Mouse (Mus musculus) left cerebral cortex, adult 9 months (tissue): Measurements from ENCODE around the gene Csnk2a2.

ENCODE experiments used
- DNase-seq, 2 experiments: peaks; one replicate each; pipeline ENCODE4 v3.0.0; 2022; ENCODE audit warnings: low spot score in 2 of 2

The Csnk2a2 gene

DNA sequence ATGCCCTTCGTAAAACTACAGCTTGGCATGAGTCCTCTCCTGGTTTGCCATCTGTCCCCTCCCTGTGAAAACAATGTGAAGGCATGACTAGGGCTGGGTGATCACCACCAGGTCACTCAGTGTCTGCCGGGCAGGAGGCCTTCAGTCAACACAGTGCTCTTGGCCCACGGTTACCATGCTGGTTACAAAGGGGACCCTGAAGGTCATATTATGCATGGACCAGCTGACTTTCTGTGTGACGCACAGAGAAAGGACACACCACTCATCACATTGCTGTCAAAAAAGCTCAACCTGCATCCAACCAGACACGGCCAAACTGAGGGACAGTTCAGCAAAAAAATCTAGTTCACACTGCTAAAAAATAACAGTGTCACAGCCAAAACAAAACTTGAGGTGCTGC, at the start of gene Csnk2a2:
TSS of gene Csnk2a2 (minus strand) at position 34 of the 400 bp plus-strand sequence.
- DNase-seq = no peak

DNA sequence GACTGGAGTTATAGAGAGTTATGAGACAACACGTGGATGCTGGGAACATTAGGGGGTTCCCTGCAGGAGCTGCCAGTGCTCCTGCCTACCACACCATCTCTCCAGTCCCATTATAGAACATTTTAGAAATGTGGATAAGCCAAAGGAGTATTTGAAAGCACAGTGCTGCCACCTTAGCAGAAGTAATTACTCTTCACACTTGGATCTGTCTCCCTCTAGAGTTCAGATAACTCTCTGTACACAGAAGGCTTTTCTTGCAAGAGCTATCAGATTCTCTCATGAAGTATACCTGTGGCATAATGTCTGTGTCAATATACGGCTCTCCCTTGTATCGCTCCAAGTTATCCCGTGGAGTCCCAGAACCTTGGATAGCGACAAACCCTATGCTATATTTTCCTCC, 49.6 kb upstream of the Csnk2a2 start:
- peak in 1 of 2 experiments; percentile 24 for DNase-seq

DNA sequence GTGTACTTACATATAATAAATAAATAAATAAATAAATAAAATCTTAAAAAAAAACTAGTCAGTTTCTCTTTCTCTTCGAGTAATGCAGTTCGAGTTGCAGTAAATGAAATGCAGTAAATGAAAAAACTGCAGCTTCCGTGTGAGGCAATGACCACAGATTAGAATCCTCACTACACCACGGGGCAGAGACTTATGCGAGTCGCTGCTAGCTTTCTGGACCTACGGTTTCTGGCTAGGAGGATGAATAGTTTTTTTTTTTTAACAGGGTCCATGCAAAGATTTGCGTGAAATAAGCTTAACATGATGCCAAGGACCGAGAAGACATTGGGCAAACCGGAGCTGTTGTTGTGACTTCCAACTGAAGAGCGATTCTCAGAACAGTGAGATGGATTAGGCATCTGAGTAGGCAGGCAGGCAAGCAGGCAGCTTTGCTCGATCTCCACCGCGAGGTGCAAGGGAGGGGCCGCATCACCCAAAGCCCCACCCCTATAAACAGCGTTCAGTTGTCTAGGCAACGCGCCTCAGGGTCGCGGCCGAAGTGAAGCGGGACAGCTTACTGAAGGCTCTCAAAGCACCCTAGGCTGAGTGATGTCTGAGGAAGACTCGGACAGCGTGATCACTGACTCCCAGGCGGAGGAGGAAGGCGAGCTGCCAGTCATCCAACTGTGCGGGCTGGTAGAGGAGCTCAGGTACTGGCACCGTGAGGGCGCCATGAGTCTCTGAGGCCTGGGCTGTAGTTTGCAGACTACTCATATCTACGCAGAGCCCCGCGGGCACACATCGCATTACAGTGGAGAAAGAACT, 43.9 kb upstream of the Csnk2a2 start, which contains the start of gene Ccdc113:
TSS of gene Ccdc113 (plus strand) at position 502 of the 804 bp plus-strand sequence.
- peak in 1 of 2 experiments; percentile 67 for DNase-seq

DNA sequence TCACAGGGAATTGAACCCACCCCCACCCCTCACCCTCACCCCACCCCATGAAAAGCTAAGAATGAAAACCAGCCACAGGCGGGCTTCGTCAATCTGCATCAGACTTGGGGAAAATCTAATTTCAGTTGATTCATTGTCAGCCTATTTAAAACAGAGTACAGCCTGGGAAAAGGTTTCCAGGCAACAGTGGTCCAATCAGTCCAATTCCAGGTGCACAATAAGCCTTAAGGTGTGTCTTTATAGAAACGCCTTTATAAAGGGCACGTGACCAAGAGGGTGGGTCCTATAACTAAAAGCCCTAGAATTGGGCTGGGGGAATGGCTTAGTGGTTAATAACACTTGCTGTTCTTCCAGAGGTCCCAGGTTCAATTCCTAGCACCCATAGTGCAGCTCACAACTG, 42.4 kb upstream of the Csnk2a2 start:
- DNase-seq = no peak

DNA sequence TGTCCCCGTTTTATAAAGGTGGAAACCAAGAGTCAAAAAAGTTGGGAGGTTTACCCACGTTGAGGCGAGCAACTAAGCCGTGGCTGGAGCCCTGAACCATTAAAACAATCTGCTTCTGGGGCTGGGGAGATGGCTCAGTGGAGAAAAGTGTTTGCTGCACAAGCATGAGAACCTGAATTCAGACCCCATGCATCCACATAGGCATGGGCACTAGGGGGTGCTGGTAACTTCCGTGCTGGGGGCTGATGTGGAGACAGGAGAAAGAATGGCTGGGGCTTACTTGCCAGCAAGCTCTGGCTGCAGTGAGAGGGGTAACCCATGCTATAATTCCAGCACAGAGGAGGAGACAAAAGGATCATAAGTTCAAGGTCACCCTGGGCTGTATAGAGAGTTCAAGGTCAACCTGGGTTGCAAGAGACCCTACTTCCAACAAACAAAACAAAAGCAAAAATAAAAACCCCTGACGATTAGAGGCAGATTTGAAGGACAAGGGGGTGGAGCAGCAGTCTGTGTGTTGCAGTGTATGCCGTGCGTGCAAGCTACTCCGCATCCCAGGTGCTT, 39.0 kb upstream of the Csnk2a2 start:
- DNase-seq = no peak

DNA sequence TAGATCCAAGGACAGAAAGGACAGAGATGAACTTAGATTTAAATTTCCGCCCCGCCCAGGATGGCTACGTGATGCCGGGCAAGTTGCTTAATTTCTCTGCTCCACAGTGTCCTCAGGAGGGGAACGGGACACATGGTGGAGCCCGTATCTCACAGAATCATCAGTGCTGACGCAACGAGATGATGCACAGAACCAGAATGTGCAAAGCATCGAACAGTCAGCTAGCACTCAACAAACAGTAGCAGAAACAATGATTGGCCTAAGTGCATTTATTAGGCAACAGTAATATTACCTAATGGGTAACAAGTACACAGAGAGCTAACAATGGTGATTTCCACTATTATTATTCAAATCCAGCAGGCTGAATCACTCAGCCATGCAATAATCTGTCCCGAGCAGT, 38.4 kb upstream of the Csnk2a2 start:
- DNase-seq = no peak

DNA sequence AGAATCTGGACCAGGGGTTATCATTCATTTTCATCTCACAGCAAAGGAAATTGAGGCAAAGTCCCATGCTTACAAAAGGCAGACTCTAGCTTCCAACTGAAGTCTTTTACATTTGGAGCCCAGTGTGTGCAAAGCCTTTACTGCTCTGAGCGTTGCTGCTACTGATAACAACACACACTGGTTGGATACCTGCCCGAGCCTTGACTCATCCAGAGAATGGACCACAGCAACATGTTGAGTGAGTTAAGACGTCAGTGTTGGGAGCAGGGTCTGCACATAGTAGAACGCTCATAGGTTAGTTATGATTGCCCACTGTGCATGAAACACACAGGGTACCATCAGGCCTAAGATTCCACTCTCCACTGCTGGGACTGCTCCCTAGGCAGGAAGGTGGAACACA, 34.2 kb upstream of the Csnk2a2 start:
- no peak for DNase-seq

DNA sequence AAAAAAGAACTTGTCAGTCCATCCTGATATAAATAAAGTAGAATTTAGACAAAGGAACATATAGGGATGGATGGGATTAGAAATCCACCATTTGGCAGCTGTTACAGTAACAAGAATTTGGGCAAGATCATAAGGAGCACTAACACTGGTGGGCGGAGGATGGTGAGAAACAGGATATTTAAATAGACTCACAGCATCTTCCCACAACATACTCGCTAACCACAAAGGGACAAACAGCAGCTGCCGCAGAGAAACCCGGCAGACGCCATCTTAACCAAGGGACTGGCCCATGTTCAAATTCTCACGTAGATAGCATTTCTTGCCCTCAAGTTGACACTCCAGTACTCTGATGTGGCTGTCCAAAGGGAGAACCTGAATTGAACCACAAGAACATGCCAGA, 27.1 kb upstream of the Csnk2a2 start:
- peak in 1 of 2 experiments; percentile 58 for DNase-seq

DNA sequence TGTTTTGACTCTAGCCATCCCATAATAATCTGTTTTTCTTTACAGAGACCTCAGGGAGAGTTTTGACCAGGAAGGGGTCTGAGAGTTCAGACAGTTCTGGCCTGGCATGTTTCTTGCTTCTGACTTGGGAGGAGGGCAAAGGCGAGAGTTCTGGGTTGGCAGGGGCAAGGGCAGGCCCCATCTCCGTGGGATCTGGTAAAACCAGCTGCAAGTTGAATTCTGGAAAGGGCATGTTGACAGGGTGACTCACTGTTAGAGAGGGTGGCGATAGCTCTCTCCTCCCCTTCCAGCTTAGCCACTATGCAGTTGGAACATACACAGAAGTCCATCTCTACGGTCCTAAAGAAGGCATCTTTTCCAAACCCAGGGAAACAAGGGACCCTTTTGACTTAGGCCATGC, 23.4 kb upstream of the Csnk2a2 start:
- no peak for DNase-seq

DNA sequence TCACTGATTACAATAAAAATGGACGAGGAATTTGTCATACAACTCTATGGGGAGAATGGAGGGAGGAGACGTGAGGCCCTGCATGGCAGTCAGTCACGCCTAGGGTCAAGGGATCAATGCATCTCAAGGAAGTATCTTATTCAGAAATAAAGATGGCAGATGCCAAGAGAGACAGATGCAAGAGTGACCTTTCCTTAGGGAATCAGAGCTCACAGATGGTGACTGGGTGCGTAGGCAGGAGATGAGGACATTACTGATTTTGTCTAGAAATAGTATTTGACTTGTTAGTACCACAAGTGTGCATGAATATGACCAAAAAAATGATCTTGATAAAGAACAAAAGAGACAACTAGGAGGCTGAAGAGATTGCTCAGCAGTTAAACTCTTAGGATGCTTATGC, 22.4 kb upstream of the Csnk2a2 start:
- peak in 1 of 2 experiments; percentile 39 for DNase-seq

DNA sequence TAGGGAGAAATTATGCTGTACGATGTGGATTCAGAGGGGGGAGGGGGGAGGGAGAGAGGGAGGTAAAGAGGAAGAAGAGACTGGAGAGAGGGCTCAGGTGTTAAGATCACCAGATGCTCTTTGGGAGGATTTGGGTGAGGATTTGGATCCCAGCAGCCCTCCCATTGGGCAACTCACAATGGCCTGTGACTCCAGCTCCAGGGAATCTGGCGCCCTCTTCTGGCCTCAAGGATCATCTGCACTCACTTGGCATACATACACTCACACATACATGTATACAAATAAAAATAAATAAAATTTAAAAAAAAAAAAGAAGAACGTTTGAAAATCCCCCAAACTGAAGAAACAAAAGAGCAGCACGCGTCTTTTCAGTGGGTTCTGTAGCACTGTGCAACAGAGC, 16.4 kb upstream of the Csnk2a2 start:
- DNase-seq = no peak

DNA sequence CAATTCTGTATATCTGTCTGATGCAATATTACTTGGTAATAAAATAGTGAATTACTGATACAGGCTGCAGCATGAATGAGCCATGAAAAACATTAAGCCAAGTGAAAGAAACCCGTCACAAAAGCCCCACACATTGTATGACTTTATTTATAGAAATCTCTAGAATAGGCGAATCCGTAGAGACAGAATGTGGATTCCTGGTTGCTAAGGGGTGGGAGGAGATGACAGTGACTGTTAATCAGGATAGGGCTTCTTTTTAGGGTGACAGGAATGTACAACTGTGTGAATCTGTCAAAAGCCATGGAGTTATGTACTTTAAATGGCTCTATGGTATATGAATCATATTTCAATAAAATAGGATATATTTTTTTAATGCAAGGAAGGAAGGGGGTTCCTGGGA, 15.8 kb upstream of the Csnk2a2 start:
- DNase-seq = peak; percentile 47 to 61

DNA sequence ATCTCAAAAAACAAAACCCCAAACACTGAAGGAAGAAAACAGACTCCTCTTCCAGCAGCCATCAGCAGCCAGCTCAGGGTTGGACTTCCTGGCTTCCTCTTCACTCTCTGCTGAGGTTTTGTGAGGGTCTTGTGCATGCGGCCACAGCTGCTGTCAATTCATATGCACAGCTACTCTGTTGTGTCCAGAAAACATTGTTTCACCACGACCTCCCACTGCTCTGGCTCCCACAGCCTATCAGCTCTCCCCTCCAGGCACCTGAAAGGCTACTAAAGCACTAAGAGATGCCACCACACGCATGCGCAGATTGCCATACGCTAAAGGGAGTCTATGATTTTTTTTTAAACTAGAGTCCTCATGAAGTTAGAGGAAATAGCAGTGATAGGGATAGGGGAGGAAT, 15.0 kb upstream of the Csnk2a2 start:
- DNase-seq = no peak

DNA sequence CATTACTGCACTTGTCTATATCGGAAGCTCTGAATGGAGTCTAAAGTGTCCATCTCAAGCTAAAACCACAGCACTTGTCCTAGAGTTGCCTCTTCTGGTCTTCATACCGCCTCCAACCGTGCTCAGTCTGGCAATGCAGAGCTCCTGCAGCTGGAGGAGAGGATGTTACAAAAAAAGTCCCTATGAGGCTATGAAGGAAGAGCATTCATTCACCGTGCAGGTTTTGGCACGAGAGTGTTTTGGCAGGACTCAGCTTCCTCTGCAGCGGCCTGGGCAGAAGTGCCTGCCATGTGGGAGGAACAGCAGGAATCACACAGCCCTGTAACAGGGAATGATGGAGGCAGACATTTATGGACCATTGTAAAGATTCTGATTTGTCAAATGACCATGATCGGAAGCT, 12.6 kb upstream of the Csnk2a2 start:
- DNase-seq = peak in 1 of 2 experiments; percentile 39

DNA sequence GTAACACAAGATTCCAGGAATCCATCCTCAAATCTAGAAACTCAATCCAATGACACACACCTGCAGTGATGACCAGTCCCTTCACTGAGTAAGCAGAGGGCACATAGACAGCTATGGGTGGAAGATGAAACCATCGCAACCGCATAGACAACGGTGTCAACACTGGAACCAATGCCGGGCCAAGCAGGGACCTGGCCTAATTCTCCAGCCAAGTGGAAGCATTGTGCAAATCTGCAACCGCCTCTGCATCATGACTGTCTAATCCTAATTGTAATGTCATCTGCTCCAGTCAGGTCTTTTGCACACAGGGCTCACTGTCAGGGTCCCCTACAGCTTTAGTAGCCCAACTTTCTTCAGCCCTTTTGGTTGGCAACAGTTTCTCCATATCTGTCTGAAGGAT, 10.6 kb upstream of the Csnk2a2 start:
- DNase-seq = no peak

DNA sequence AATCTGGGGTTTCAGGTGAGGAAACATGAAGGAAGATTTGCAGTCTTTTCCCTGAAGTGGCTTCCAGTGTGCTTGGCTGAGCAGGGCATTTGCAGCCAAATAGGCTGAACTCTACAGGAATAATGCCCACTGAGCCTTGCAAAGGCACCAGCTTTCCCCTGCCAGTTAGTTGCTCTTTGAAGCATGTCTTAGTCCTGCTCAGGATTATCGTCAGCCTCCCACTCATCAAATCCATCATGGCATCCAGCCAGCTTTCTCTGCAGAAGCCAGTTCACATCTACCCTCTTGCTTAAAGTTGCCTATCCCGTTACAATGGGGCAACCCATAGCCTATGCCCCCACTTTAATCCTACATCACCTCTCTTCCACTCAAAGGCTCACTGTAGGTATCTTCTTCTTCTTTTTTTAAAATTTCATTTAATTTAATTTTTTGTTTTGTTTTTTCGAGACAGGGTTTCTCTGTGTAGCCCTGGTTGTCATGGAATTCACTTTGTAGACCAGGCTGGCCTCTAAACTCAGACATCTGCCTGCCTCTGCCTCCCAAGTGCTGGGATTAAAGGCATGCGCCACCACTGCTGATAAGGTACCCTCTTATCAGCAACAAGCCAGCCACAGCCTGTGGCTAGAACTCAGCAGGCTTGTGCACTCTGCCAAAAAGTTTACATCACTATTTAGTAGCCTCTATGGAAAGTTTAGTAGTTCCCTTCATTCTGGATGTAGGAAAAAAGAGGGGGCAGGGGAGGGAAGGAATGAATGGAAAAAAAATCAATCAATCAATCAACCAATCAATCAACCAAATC, 9.6 kb upstream of the Csnk2a2 start:
- no peak for DNase-seq

DNA sequence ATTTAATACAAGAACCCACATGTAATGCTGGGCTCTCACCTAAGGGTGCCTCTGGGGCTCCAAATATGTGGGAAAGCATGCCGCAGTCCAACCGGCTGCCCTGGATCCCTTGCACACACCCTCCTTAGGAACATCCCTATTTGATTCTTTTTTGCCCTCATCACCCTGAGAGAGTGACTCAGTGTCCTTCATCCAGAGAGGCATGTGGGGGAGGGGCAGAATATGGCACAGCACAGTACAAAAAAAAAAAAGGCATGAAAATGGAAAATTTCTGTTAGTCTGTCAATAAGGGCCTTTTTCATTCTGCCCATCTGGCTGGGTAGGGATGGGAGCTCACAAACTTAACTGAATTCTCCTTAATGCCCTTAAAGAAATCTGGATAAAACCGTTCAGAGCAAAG, 8.0 kb upstream of the Csnk2a2 start:
- no peak for DNase-seq

DNA sequence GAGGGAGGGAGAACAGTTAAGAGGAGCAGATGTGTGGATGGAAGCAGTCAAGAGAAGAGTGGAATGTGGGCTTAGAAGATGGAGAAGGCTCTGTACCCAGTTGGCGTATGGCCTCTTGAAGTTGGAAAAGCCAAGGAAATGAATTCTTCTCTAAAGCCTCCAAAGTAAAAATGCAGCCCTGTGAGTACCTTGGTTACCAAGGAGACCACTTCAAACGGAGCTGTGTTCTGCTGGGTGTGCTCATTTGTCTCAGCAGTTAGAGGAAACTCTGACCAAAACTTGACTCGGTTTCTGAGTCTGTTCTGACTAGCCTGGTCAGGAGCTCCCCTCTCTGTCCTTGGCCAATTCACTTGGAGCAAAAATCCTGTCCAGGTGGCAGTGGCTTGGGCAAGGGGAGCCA, 6.6 kb upstream of the Csnk2a2 start:
- DNase-seq = no peak

DNA sequence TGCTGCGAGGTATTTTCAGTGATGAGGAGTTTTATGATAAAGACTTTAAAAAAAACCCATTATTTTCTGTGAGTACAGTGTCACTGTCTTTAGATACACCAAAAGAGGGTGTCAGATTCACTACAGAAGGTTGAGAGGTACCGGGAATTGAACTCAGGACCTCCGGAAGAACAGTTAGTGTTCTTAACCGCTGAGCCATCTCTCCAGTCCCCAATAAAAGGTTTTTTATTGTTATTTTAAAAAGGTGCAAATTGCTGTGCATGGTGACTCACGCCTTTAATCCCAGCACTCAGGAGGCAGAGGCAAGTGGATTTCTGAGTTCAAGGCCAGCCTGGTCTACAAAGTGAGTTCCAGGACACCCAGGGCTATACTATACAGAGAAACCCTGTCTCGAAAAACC, 5.6 kb upstream of the Csnk2a2 start:
- no peak for DNase-seq

DNA sequence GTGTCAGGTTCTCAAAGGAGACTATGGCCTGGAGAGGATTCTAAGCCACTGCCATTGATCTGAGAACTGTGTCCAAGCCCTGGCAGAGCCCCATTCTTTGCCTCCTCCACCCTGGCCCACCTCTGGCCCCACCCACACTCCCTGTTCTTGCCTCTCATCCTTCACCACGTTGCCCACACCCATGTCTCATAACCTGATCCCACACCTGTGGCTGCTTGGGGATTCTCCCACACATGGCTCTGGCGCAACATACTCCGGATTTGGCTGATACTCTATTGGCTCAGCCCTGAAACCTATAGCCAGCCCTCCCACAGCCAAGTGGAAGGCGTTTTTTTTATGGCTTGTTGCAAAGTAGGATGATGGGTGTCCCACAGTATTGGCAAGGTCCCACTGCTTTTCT, 2.2 kb upstream of the Csnk2a2 start:
- no peak for DNase-seq

DNA sequence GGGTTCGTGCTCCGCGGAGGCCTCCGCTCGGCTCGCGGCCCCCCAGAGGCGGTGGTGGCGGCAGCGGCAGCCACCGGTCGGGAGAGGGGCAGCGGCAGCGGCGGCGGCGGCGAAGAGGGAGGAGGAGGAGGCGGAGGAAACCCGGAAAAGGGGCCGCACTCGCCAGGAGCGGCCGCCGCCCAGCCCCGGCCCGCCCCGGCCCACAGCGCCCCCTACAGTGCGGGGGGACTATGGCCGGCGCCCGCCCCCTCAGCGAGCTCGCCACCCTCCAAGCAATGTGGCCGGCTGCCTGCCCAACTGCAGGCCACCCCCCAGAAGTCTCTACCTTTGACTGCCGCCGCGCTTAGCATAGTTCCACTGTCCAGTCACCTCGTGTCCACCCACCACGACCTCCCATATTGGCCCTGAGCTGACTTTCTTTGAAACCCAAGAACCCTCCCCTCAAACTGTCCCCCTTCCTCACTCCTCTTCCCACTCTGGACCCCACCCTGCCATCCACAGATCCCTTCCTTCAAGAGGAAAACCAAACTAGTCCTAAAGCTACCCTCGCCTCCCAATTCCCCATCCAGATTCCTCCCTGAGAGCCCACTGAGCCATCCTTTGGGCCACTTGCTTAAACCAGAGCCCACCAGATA, 1.0 kb downstream of the Csnk2a2 start:
- peak in 1 of 2 experiments; percentile 68 for DNase-seq
